Mouse (Mus musculus) E14TG2a.4 (cell line): ENCODE results near the gene Cdca4.

Experiments
- H3K27me3 ChIP-seq: 2 replicates; pipeline ENCODE4 v1.6.1; 2014; ENCODE audit warnings: low read length, control low read depth; ENCODE audit not compliant: insufficient read depth
- H3K36me3 ChIP-seq: 2 replicates; pipeline ENCODE4 v1.6.1; 2014; ENCODE audit warnings: low read length, control low read depth; ENCODE audit not compliant: insufficient read depth
- H3K4me1 ChIP-seq: replicated peaks from 2 replicates; pipeline ENCODE4 v1.6.1; 2014; ENCODE audit warnings: low read depth, low read length, control low read depth
- H3K4me3 ChIP-seq: replicated peaks from 2 replicates; pipeline ENCODE4 v1.5.1; 2014; ENCODE audit warnings: mild to moderate bottlenecking, low read length
- H3K9me3 ChIP-seq: 2 replicates; pipeline ENCODE4 v1.6.1; 2014; ENCODE audit warnings: low read length, control low read depth
- CTCF ChIP-seq: conservative IDR thresholded peaks from 2 replicates; pipeline ENCODE4 v1.5.1; 2014; ENCODE audit warnings: low read length
- NANOG ChIP-seq: IDR thresholded peaks from 2 replicates; pipeline ENCODE4 v1.6.1; 2014; ENCODE audit warnings: borderline replicate concordance, low read length, mixed read lengths
- POU5F1 ChIP-seq: IDR thresholded peaks from 2 replicates; pipeline ENCODE4 v1.6.1; 2014; ENCODE audit warnings: low read length, borderline replicate concordance

Gene Cdca4

DNA sequence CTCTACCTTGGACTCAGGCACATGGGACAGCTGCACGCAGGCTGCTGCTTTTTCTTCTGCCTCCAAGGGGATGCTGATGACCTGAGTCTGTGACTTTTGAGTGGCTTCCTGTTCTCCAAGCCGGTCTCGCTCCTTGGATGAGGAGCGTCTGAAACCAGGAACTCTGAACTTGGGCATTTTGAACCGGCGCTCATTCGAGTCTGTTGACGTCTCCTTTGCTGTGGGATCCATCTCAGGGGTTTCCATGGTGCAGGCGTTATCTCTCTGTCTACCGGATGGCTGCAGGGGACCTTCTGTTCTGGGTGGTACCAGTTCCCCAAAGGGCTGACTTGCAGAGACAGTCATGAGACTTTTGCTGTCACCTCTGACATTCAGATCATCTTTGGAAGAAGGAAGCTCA, 54.7 kb downstream of the Cdca4 start:
- no peaks in the 10 kb centered on the region for H3K9me3 ChIP-seq
- 0 out of 2 replicates have a peak, but pooled peaks cover 12% of the 10 kb centered on the region for H3K27me3 ChIP-seq
- no peaks in the 10 kb centered on the region for H3K36me3 ChIP-seq
- H3K4me1 ChIP-seq = peaks cover 24% of the 10 kb centered on the region
- TF ChIP-seq POU5F1 (no peak), NANOG (no peak), CTCF (no peak)
- no peak overlapping the region for H3K4me3 ChIP-seq

DNA sequence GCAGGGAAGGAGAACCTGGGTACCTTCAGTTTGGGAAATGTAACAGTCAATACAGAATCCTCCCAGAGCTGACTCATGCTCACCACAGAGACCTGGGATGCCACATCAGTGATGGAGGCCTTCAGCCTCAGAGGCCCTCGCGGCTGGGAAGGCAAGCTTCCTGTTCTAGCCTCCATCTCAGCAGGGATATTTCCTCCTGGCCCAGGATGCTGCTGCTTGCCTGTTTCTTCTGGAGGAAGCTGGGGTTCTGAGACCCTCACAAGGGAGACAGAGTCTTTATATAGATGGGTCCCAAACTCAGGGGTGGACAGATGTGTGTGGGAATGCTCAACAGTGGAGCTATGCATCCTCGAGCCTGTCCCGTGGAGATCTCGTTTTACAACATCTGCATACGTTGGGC, 55.2 kb downstream of the Cdca4 start:
- Histone ChIP-seq H3K4me3 (no peak overlapping the region), H3K4me1 (peaks cover 24% of the 10 kb centered on the region), H3K9me3 (no peaks in the 10 kb centered on the region), H3K27me3 (0 out of 2 replicates have a peak, but pooled peaks cover 12% of the 10 kb centered on the region), H3K36me3 (no peaks in the 10 kb centered on the region)
- TF ChIP-seq CTCF = no peak

DNA sequence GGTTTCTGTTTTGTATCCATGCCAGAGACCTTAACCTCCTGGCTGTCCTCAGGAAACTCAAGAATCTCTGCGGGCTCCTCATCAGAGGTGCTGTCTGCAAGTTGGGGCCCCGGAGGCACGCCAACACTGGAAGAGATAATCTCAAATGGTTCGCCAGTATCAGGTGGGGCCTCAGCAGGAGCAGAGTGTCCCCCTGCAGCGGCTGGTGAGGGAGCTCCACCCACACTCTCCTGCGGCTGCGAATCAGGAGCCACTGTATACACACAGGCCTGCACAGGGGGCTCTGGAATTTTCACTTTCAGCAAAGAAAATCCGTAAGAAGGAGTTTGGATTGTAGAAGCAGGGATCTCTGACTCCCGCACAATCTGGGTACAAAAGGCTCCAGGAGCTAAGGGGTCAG, 55.9 kb downstream of the Cdca4 start:
- Histone ChIP-seq H3K27me3 (0 out of 2 replicates have a peak, but pooled peaks cover 12% of the 10 kb centered on the region), H3K36me3 (no peaks in the 10 kb centered on the region), H3K4me3 (no peak overlapping the region), H3K9me3 (no peaks in the 10 kb centered on the region), H3K4me1 (peaks cover 24% of the 10 kb centered on the region)
- TF ChIP-seq NANOG = no peak
- no peak for TF ChIP-seq POU5F1
- no peak for TF ChIP-seq CTCF

DNA sequence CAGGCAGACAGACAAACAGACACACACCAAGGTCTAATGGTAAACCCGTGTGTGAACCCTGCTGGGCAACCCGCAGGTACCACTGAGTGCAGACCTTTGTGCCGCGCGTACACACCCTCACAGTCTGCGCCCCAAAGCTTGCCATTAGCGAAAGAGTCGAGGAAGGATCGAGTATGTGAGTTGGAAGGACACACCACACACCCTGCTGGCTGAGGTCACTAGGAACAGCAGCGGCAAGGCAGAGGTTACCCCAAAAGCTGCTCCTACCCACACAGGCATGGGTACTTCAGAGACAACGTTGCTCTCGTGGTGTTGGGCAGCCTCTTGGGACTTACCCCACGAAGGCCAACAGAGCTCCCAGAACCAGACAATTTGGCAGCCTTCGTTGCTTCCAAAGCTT, 56.9 kb downstream of the Cdca4 start:
- Histone ChIP-seq H3K27me3 (0 out of 2 replicates have a peak, but pooled peaks cover 12% of the 10 kb centered on the region), H3K4me1 (peaks cover 24% of the 10 kb centered on the region), H3K4me3 (no peak overlapping the region), H3K36me3 (no peaks in the 10 kb centered on the region), H3K9me3 (no peaks in the 10 kb centered on the region)
- TF ChIP-seq CTCF = no peak
- TF ChIP-seq POU5F1 = no peak
- TF ChIP-seq NANOG = no peak

DNA sequence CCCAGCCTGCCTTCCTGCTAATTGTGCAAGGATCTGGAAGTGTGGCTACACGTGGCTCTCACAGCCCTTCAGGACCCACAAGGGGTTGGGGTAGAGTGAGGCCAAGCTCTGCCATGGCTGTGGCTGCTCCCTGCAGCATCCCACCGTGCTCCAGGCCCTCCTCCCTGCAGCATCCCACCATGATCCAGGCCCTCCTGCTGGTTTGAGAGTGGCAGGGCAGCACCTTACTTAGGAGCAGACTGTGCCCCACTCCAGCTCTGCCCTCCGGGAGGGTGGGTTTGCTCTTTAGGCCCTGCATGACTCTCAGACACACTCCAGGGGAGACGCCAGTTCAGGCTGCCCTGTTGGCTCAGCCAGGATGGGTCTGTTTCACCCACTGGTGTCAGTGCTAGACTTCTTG, 58.8 kb downstream of the Cdca4 start:
- TF ChIP-seq POU5F1 = no peak
- Histone ChIP-seq H3K4me1 (peaks cover 24% of the 10 kb centered on the region), H3K27me3 (0 out of 2 replicates have a peak, but pooled peaks cover 12% of the 10 kb centered on the region)

More for the DNA sequence above, 58.8 kb downstream of the Cdca4 start:
- no peaks in the 10 kb centered on the region for H3K9me3 ChIP-seq
- no peak overlapping the region for H3K4me3 ChIP-seq
- no peaks in the 10 kb centered on the region for H3K36me3 ChIP-seq
